Mouse (Mus musculus) left cerebral cortex, adult 2 months (tissue): ENCODE measurements around the gene Castor2. TPM values are rescaled to one million over a fixed set of nuclear protein-coding genes. Genes with fewer than 3 reads are reported as not detected.

Source experiments
- DNase-seq, 2 experiments: peaks; one replicate each; pipeline ENCODE4 v3.0.0; 2021 to 2022; ENCODE audit warnings: low spot score in 2 of 2, mixed read lengths in 1 of 2; ENCODE audit errors: extremely low spot score in 1 of 2
- H3K27ac ChIP-seq: fragments of 200-600 bp; 2 replicates; pipeline ENCODE4 v1.8.1; 2022
- H3K4me3 ChIP-seq: fragments of 200-600 bp; 2 replicates; pipeline ENCODE4 v1.8.1; 2022
- CTCF ChIP-seq: fragments of 200-600 bp; IDR thresholded peaks from 2 replicates; pipeline ENCODE4 v1.8.1; 2022; ENCODE audit warnings: antibody characterized with exemption, mild to moderate bottlenecking, moderate library complexity
- intact Hi-C: fragments of 180-260 bp; cut with DNase I; formaldehyde crosslinking; loops from one replicate; pipeline ENCODE4 v1.15.1; 2025
- total RNA-seq, 2 experiments: library from RNA; stranded (reverse); gene quantifications; 2 replicates each; pipeline ENCODE4 v1.2.3; 2021

The Castor2 gene
- total RNA-seq, 2 experiments from 2014 or later, result 86.7 to 93.1 TPM

DNA sequence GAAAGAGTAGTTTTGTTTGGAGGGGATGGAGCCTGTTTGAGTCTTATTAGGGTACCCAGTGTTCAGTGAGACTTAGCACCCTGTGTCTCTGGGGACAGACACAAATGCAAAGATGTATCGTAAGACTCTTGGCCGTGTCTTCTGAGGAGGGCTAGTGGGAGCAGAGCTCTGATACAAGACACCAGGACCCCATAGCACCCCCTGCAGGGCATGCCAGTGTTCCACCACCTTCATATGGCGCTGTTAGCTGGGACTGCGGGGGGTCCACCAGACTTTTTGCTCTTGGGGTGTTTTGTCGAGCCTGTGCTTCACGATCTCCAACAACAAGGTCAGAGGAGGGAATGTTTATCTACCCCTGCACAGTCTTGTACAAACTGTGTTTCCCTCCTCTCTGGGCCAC lies 39.9 kb downstream of the Castor2 start:
- intact Hi-C loops, result no loop called here
- TF ChIP-seq CTCF, result peak; percentile 20
- DNase-seq, result no peak
- no peak overlapping the region for H3K4me3 ChIP-seq
- H3K27ac ChIP-seq, result no peak overlapping the region

DNA sequence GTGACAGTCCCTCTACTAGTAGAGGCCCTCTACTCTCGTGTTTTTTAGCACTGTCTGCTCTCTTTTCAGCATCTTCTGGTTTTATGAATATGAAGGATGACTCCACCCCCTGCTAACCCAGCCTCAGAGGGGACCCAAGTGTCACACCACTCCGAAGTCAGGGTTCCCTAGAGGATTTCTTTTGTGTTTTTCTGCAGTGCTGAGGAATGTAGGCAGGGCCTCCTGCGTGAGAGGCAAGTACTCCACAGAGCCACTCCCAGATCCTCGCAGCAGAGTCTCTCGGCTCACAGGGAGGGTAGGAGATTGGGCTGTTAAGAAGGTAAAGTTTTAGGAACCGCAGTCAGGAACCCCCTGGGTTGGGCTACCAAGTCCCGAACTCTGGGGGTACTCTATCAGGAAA lies 41.7 kb downstream of the Castor2 start:
- no peak for TF ChIP-seq CTCF
- no peak overlapping the region for H3K27ac ChIP-seq
- no peak for DNase-seq
- intact Hi-C loops, result no loop called here
- no peak overlapping the region for H3K4me3 ChIP-seq

DNA sequence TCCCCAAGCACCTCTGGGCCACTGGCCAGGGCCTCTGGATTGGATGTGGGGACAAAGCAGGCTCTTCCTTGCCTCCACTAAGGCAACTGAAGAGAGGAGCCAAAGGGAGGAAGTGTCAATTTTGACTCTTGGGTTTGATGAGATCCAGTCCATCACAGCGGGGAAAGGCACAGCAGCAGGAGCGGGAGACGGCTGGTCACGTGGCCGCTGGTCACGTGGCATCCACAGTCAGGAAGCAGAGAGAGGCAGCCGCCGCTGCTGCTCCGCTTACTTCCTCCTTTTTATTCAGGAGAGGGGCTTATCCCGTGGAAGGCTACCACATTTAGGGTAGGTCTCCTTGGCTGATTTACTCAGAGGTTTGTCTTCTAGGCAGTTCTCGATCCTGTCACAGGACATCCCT lies 42.9 kb downstream of the Castor2 start:
- Histone ChIP-seq H3K4me3 (no peak overlapping the region), H3K27ac (no peak overlapping the region)
- intact Hi-C loops, result no loop called here
- no peak for TF ChIP-seq CTCF
- DNase-seq, result no peak

DNA sequence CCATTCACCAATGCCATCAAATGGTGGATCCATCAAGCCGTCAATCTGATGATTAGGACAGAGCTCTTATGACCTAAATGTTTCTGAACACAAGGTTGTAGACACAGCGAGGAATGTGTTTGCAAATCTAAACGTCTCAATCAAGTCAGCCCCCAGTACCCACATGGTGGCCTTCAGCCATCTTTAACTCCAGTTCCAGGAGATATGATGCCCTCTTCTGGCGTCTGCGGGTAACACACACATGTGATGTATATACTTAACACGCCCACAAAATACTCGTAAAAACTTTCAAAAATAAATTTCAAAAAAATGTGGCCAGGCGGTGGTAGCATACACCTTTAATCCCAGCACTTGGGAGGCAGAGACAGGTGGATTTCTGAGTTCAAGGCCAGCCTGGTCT lies 45.5 kb downstream of the Castor2 start:
- no peak for DNase-seq
- Histone ChIP-seq H3K27ac (no peak overlapping the region), H3K4me3 (no peak overlapping the region)
- intact Hi-C loops, result no loop called here
- no peak; the same call in 1 of the 2 replicates for TF ChIP-seq CTCF

DNA sequence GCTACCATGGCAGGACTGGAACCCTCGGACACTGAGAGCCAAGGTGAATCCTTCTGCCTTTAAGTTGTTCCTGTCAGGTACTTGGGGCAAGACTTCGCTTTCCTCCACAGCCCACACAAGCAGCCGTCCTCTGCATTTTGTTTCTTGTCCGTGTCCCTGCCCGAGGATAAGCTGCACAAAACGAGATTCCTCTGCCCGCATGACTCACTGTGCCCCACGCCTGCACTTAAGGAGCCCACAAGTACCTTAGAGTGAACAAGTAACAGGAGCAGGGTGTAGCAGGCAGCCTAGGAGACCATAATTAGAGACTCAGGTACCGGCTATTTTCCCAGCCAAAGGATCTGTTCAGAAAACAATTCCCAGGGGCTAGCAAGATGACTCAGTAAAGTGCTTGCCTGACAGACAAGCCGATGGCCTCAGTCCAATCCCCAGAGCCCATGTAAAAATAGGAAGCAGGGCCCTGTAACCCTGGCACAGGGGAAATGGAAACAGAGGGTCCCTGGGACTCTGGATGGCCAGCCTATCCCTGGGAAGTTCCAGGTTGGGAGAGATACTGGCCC lies 47.8 kb downstream of the Castor2 start:
- H3K27ac ChIP-seq, result no peak overlapping the region
- DNase-seq, result no peak
- H3K4me3 ChIP-seq, result no peak overlapping the region
- intact Hi-C loops, result no loop called here
- no peak for TF ChIP-seq CTCF

DNA sequence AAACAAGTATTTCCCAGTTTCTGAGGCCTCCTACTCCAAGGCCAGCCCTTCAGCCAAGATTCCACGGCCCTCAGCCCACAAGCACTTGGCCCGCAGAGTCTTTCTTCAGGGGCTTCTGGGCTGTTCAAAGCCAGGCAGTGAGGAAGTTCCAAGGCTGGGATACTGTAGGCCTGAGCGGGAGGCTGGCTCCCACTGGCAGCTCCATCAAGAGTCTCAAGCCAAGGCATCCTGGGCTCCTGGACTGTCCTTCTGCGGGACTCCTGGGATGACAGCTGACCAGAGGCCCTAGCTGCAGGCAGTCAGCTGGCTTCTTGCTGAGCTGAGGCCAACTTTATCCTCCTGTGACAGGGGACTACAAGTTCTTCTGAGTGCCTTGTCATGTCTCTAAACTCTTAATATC lies 48.6 kb downstream of the Castor2 start:
- intact Hi-C loops, result no loop called here
- no peak overlapping the region for H3K4me3 ChIP-seq
- H3K27ac ChIP-seq, result no peak overlapping the region
- TF ChIP-seq CTCF, result no peak
- DNase-seq, result no peak

DNA sequence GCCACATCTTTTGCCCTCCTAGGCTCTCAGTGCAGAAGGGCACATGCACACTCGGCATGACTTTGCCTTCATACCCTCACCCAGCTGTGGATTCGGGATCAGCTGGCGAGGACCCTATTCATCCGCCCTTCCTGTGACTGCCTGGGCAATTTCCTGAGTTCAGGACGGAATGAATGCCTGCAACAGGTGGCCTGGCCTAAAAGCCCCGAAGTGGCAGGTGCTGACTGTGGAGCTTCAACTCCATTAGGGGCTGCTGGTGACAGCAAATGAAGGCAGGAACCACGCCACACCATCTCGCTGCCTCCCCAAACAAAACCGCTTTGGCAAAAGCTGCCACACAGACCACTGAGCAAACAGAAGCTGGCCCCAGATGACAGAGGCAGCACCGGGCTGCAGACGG lies 52.4 kb downstream of the Castor2 start:
- Histone ChIP-seq H3K4me3 (no peak overlapping the region), H3K27ac (no peak overlapping the region)
- no peak for DNase-seq
- intact Hi-C loops, result no loop called here
- TF ChIP-seq CTCF, result no peak

DNA sequence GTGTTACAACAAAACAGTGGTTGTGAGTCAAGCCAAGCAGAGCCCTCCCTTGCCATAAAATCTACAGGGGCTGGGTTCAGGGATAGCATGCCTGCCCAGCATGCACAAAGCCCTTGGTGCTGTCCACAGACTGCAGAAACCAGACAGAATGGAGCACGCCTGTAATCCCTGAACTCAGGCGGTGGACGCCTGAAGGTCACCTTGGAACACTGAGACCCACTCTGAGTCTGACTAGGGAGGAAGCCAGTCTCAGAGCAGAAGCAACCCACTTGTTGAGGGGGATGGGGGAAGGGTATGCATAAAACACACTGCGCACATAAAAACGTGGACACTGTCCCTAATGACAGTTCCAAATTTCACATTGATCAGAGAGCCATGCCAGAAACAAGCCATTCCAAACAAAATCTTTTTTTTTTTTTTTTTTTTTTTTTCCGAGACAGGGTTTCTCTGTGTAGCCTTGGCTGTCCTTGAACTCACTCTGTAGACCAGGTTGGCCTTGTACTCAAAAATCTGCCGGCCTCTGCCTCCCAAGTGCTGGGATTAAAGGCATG lies 56.5 kb downstream of the Castor2 start:
- intact Hi-C loops, result no loop called here
- Histone ChIP-seq H3K4me3 (no peak overlapping the region), H3K27ac (no peak overlapping the region)
- no peak for TF ChIP-seq CTCF
- DNase-seq, result no peak

DNA sequence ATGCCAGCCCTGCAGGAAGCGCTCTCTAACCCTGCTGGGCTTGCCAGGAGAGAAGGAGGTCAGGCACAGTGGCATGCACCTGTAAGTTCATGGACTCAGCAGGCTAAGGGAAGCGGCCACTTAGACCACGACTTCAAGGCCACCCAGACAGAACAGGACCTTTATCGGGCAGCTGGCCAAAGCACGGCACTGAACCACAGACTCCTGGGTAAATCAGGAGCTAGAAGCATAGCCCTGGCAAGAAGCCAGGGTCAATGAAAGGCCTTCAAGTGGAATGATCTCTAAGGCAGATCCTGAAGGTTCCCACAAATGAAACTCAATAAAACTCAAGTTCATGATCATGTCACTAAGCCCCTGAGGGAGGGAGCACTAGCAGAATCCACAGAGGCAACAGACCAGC lies 65.2 kb downstream of the Castor2 start:
- no peak for TF ChIP-seq CTCF
- DNase-seq, result no peak
- intact Hi-C loops, result no loop called here
- H3K4me3 ChIP-seq, result no peak overlapping the region
- no peak overlapping the region for H3K27ac ChIP-seq

DNA sequence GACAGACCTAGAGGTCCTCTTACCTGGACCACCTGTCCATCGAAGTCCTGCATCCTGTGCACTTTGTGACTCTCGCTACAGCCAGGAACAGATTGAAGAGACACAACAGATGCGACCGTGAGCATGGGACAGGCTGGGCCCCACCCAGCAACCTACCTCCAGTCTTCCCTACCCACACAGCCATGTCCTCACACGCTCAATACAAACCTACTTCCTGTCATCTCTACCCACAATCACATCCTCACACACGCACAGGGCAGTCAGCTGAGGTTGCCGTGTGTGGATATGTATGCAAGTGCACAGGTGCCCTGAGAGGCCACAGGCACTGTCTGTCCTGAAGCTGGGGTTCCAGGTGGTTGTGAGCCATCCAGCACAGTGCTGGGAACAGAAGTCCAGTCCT lies 67.1 kb downstream of the Castor2 start:
- intact Hi-C loops, result no loop called here
- DNase-seq, result no peak
- no peak overlapping the region for H3K27ac ChIP-seq
- no peak for TF ChIP-seq CTCF
- no peak overlapping the region for H3K4me3 ChIP-seq

DNA sequence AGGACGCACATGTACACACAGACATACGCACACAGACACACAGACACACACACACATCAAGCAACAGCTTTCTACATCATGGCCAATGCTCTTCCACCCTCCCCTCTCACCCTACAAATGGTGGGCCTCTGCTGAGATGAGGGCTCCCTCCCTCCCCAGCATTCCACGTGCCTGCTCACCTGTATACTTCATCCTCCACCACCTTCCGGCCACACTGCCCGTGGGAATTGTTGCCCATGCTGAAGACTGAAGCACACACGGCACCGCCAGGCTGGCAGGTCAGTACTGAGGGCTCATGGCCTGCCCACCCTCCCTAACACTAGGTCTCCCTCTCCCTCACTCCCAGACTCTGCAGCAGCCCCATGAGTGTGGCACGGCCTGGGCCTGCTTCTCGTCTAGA lies 68.5 kb downstream of the Castor2 start:
- TF ChIP-seq CTCF, result no peak
- no peak for DNase-seq
- Histone ChIP-seq H3K27ac (no peak overlapping the region), H3K4me3 (no peak overlapping the region)
- intact Hi-C loops, result no loop called here

DNA sequence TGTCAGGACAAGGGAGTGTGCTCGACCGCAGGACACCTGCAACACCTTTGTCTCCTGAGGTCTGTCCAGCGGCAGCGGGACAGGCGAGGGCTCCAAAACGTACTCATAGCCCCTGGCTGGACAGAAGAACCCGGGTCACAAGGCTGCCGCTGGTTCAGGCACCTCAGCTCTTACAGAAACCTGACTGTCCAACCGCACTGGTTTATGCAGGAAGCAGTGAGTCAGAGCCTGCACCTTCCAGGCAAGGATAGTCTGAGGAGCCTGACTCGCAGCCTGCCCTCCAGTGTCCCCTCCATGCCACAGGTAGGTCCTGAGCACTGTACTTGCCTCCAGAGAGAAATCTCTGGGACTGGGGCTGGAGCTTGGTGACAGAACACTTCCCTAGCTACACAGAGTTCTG lies 69.7 kb downstream of the Castor2 start:
- no peak for TF ChIP-seq CTCF
- intact Hi-C loops, result no loop called here
- no peak for DNase-seq
- Histone ChIP-seq H3K4me3 (no peak overlapping the region), H3K27ac (no peak overlapping the region)

DNA sequence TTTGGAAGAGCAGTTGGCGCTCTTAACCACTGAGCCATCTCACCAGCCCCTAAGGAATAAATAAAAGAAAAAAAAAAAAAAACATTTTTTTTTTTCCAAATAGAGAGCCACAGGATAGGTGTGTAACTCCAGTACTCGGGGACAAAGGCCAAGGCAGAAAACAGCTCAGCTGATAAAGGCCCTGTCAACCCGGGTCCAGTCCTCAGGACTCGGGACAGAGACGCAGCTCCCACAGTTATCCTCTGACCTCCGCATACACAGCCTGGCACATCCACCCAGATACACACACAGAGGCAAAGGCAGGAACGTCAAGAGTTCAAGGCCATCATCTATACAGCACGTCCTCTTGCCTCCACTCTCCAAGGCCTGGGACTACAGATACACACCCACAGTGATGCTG lies 70.7 kb downstream of the Castor2 start:
- TF ChIP-seq CTCF, result no peak
- intact Hi-C loops, result no loop called here
- no peak for DNase-seq
- Histone ChIP-seq H3K27ac (no peak overlapping the region), H3K4me3 (no peak overlapping the region)
